Mouse (Mus musculus) fibroblast of lung, adult 2 months (primary cell): ENCODE results near the gene Phactr2.

Source experiments
- DNase-seq: peaks from one replicate; pipeline ENCODE4 v3.0.0-alpha.2; 2011; ENCODE audit warnings: low read depth

Gene Phactr2

DNA sequence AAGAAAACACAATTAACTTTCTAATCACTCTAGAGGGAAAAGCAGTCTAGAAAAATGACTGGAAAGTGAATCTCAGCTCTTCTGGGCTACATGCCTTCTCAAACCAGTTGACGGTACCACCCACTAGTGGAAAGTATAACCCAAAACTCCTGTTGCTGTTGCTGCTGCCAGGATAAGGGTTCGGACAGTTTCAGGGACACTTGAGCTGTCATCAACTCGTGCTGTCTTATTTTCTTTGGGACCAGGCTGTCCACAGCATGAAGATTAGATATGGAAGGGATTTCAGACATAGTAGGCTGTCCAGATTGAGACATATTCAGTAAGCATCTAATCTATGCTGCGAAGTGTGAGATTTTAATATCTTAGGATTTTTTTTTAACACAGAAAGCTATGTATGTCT is 199.5 kb downstream of the Phactr2 start:
- DNase-seq, result no peak

DNA sequence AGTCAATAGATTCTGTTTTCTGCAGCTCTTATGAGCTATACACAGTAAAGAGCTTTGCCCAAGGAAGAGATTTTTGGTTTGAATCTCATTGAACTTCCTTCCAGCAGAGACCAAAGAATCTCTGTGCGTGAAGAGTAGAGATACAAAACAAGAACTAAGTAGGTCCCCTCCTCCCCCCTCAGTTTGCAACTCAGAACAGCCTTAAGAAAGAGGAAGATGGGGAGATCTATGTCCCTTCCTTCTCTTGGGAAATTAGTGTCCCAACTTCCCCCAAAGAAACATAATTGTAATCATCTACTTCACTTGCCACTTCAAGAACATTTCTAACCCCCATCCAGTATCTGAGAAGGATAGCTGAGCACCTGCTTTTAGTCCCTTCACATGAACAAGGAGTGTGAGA is 200.5 kb downstream of the Phactr2 start:
- DNase-seq, result no peak

DNA sequence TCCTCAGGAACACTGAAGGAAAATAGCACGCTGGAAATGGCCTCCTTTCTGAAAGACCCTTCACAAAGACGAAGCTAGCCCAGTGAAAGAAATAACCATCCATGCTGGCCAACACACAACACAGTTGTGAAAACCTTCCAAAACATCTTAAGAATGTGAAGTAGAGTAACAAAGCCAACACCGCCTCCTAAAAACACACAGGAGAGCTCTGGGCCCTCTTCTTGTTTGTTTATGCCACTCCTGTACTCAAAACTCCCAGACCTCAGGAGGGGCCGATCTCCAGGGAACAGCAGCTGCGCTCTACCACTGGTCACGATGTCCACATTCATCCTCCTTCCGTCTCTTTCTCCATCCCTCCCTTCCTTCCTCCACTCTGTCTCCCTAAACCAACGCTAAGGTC is 202.5 kb downstream of the Phactr2 start:
- no peak for DNase-seq

DNA sequence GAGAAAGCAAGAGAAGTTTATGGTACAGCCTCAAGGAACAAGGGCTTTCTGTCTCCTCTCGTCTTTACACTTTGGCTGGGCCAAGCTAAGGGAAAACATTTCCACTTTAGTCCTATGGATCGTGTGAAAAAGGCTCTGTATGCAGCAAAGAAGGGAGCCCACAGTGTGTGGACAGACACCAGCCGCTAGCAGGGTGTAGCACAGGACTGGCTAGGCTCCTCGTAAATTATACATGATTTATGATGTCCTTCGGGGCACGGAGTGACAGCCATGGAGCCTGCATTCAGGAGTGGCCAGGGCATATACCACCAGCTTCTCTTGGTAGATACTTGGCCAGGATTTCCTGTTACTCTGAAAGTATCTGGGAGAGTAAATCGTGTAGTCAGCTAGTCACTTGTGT is 203.1 kb downstream of the Phactr2 start:
- no peak for DNase-seq

DNA sequence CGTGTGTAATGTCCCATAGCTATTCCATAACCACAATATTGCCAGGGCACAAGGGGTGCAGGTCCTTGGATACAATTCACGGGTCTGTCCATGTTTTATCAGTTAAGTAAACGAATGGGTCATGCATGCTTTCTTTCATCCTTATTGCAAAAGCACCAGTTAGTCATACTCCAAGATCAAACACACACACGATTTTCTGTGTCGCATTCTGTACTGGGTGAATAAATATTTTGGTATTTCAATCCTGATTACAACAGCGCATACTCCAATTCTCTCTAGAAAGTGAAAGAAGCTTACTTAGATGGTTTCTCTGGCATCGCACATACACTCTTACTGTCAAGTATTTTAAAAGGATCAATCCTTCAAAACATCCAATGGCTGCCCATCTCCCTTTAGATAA is 203.9 kb downstream of the Phactr2 start:
- DNase-seq, result no peak

DNA sequence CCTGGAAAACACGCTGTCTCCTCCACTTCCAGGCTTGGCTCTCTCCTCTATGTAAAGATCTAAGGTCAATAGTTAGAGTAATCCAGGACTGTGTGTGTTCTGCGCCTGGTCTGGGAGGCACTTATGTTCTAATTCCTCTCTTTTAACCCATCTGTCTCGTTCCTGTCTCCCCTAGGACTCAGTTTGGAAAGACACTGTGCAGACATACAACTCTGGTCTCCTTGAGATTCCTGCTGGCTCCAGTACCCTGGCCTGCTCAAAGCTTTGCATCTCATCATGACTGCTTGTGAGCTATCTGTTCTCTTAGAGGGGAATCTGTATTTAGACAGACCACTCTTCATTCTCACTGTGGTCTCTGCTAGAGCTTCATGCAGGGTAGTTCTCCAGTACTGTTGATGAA is 215.0 kb downstream of the Phactr2 start:
- DNase-seq, result no peak

DNA sequence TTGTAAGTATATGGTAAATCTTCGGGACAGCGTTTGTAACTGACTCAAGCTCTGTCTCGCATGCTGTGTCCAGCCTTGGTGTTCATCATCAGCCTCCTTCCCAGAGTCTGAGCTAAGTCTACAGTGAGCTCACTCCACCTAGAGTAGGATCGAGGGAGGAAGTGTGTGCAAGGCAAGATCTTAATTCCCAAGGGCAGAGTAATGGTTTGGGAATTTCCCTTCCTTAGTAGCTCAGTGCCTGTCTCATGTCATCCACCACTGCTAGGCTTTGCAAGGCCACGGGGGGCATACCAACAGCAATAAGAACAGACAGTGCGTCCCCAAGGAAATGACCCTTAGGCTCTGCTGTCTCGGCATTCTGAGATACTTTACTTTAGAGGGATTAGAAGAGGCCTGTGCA is 218.0 kb downstream of the Phactr2 start:
- DNase-seq, result no peak

DNA sequence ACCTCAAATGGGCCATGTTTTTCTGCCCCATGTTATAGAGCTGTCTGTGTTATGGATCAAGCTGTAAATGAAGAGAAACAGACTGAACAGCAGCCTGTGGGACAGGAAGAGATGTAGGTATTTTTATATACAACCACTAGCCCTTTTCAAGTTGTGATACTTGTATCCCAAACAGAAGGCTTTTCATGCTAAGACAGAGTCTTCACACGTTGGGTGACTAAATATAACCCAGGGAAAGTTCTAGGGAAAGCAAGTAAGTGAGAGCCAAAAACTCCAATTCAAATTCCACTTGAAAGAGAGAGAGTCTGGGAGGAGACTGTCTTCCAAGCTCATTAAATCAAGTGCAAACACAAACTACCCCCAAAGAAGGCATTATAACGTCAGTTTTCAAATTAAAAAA is 223.9 kb downstream of the Phactr2 start:
- DNase-seq, result no peak

DNA sequence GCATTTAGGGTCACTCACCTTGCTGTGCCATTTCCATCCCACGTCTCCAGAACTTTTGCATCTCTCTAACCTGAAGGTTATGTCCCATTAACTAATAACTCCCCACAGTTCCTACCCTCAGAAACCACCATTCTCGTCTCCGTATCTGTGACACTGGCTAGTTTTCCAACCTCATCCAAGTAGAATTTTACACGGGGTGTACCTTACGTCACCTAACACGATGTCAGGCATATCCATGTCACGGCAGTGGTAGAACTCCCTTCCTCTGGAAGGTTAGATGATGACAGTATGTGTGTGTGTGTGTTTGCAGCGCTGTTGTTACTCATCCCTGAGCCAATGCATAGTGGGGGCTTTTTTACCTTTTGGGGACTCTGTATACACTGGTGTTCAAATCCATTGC is 225.1 kb downstream of the Phactr2 start:
- no peak for DNase-seq

DNA sequence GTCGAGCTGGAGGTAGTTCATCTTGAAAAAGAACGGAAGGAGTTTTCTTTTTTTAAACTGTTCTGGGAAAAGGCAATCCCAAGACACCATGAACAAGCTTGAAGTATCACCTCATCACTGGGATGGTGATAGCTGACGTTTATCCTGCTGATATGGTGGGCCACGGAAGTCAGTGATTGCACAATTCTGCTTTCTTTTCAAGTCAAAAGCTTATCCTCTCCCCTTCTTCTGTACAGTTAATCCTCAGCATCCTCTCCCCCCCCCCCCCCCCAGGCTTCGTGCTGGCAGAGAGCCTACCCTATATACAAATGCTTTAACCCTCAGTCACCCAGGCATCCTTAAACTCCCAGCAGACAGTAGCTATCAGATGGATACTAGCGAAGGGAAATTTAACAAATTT is 228.5 kb downstream of the Phactr2 start:
- no peak for DNase-seq

DNA sequence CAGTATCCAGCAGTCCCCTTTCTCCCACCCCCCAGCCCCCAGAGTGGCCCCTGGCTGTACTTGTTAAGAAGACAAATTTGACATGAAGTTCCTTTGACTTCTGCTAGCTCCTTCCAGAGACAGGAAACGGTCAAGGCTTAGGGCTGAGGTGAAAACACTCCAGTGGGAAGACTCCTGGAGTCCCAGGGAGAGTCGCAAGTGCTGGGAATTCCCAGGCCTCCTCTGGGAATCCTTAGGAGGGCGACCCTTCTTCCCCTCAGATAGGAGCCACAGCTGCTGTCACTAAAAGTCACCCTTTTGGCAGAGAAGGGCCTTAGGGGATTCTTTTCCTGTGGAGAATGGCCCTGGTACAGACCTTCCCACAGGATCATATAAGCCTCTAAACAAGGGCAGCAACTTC is 230.0 kb downstream of the Phactr2 start:
- DNase-seq, result no peak

DNA sequence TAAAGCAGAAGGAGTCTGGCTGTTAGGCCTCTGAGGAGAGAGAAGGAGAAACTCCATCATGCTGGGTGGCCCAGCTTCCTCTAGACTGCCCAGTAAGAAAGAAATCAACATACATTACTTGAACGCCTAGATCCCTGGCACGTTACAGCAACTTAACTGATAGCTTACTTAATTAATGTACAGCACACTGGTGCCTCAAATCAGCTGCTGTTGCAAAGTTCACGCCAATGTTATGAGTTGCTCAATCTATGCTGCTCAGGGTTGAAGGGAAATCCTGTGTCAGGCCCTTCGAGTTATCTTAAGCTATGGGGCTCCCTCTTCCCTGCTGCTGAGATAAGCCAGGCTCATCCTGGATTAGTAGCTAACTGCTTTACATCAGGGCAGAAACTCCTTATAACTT is 233.8 kb downstream of the Phactr2 start:
- DNase-seq, result no peak

DNA sequence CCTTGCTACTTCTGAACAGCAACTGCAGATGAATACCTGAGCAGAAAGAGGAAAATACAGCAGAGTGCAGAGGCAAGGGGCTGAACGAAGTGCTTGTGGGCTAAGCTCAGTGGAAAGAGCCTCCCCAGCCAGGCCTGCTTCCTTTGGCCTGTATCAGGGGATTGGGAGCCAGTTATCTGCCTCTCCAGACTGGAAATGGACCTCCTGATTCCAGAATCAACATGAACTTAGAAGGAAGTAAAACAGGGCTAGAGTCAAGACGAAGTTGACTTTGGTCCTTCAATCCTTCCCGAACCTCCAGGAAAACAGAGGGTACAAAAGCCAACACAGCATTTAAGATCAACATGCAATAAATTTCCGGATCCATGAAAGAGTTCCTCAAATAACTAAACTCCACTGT is 236.0 kb downstream of the Phactr2 start:
- no peak for DNase-seq

DNA sequence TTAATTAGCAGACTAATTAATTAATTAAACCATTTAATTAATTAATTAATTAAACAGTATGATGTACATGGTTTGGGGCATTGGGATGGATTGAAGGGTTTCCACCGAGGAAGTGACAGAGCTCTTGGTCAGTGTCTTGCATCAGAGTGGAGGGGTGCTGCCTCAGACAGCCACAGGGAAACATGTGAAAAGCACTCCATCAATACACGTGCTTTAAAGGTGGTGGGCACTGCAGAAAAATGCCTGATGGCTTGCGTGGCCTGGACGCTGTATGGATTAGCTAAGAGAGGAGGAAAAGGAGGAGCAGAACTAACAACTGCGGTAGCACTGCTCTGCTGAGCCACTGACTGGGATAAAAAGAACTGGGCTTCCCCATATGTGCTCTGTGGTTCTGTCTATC is 237.3 kb downstream of the Phactr2 start:
- no peak for DNase-seq

DNA sequence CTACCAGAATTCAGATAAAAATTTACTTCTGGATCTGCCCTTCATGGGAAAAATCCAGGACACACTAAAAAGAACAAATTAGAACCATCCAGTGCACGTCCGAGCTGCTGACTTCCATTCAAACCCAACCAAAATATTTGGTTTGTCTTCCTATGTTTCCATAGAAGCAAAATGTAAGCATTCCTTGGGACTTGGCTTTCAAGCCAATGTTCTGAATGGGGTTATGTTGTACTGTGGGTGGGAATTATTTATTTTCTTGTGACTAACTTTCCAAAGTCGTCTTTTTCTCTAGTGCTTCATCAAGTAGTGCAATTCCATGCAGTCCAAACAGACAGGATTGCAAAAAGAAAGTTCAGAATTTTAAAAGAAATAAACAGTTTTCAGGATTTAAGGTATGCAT is 239.7 kb downstream of the Phactr2 start:
- DNase-seq, result no peak

DNA sequence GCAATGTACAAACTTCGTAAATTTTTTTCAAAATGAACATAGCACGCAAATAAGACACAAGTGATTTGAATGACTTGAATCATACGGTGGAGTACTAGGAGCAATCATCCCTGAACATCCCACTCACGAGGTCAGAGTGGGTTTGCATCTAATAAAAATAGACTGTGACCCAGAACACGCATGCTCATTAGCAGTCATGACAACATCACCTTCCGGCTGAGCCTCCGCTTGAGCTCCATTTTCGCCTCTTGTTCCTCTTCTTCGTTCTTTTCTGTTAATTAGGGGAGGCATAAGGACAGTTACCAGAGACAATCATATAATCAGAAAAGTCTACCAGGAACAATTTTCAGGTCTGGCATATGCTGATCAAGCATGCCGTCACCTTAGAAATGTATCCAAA is 240.3 kb downstream of the Phactr2 start:
- no peak for DNase-seq

DNA sequence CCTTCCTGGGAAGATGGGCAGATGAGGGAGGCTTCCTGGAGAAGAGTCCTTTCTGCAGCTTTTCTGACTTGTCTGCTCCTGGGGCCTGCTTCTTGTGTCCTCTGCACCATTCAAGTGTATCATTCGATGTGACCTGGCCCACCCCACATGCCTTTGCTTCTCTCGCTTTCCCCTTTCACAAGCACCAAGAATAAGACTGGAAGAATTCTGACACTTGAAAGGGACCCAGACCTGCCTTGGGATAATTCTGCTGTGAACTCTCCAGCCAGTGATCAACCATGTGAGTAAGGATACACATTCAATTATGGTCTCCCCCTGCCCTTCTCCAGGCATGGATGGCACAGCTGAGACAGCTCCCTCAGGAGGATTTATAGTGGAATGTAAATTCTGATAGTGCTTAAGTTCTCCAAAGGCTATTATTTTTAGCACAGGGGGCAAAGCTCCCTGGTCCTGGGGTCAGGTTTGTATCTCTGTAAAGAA is 241.0 kb downstream of the Phactr2 start:
- DNase-seq, result no peak

DNA sequence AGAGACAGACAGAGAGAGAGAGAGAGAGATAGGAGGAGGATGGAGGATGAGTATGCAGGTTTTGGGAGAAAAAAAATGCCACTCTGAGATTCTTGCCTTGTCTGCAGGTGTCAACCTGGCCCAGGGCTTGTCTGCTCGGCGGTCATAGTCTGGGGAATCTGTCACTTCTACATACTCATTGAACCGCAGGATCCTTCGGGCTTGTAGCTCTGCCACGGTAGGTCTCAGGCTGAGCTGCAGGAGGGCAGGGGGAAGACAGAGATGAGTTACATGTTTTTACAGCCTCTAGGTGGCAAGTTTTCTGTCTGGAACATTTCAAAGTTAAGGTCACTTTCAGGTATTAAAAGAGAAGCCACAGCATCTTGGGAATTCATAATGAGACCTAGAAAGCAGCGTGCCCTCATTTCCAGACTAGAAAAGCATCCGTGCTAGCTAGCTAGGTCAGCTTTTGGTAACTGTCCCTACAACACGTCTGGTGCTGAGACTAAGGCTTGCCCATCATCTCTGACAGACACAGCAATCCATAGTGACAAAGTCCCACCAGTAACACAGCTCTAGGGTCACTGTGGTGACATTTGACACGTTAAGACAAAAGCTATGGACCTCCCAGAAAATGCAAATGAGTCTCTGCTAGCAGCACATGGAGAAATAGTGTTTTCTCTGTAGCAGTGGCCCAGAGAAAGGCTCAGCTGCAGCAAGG is 241.6 kb downstream of the Phactr2 start:
- DNase-seq, result no peak

DNA sequence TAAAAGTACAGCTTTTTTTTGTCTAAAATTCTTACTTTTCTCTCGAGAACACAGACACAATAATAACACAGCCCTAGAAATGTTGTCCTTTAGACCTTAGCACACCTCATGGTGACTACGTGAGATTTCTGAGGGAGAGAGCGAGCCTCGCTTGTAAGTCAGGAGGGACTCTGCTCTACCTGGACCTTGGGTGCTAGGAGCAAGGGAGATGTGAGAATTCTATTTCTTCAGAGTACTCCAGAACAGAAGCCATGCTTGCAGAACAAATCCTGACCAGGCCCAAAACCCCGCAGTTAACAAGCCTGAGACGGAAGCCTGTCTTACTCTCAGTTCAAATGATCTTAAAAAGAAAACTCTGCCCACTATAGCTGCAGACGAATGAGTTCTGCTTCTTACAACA is 243.5 kb downstream of the Phactr2 start:
- DNase-seq, result no peak

DNA sequence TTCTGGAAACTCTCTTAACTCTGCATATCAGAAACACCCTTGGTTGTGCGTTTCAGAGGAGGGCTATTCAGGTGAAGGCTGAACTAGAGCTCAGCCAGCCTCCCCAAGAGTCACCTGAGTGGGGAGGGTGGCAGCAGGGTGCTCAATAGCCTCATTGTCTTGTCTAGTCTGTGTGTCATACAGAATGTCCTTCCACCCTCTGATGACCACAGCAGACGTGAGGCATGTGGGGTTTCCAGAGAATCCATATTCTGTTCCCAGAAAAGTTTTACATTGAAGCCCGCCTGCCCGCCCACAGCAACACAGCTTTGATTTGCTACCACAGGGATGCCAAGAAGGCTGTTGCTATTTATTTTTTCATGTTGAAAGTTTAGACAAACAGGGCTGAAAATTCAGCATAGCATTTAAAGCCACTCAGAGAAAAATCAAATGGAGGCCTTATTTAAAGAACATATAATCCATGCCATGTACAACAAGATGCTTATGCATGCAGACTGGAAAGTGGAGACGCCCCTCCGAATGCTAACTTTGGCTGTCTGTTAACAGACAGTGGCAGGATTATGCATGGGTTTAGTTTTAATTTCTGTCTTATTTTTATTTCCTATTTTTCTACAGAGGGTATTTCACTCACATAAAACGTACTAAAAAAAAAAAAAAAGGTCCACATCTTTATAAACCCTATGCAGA is 248.7 kb downstream of the Phactr2 start:
- DNase-seq, result no peak

DNA sequence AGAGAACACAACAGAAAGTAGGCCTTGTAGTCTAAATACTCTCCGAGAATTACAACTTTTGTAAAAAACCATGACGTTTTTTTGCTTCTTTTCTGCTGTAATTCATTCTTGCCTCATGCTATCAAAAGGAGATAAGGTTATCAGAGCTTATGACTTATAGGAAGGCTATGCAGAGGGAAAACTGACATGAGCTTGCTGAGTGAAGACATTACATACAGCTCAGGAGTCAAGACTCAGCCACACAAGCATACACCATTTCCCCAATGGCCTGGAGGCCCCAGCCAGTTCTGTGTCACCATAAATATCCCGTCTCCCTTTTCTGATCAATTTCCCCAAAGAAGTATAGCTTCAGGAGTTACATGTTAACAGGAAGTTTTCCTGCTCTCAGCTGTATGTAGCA is 252.1 kb downstream of the Phactr2 start:
- DNase-seq, result no peak

DNA sequence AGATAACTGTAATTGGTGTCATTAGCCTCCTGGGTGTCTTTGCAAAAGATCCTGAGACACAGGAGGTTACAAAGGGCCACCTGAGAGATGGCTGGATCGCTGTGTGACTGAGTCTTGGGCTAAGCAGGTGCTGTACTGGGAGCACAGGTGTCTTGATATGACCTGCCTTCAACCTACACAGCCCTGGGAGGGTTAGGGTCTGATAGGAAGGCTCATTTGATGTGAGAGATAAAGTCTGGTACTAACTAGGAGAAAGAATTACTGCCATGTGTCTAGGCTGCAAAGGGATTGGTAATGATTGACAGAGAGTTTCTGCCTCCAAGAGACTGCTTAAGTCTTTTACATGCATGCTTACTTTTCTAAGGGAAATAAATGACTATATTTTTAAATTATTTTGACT is 254.2 kb downstream of the Phactr2 start:
- no peak for DNase-seq

DNA sequence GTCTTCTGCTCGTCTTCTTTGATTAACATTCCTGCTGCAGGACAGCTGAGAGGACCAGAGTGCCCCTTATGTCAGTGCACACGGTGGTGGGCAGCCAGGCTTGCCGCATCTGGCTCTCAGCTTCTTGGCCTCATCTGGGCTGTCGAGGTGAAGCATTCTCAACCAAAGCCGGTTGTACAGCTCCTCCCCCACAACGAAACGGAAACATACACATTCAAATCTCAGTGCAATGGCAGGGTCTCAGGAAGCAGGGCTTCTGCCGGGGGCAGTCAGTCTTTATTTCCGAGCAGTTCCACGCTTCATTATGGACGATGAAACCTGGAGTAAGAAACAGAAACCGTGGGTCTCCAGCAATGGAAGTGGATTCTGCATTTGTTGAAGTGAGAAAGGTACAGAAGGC is 260.3 kb downstream of the Phactr2 start:
- no peak for DNase-seq

DNA sequence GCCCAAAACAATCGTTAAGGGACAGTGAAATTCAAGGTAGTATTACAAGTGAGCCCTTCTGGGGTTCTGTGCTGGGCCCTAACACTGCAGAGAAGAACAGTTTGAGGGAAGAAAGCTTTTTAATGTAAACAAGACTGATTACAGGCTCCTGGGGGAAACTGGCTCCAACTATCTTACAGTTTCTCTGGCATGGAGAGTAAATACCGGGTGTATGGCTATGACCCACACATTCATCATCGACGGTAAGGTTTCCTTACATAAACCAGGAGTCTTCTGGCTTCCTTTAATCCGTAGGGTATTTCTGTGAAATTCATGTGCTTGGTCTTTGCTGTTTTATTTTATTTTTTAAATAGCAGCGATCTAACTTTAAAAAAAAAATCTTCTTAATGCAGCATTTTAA is 261.4 kb downstream of the Phactr2 start:
- DNase-seq, result no peak
